Mouse (Mus musculus) embryonic facial prominence, embryonic 15.5 days (tissue): ENCODE data around the gene Fermt3. TPM values are rescaled to one million over a fixed set of nuclear protein-coding genes. Genes with fewer than 3 reads are reported as not detected.
A peak's percentile ranks its signal among the peaks of the same experiment; 100 is the strongest.

Experiments
- ATAC-seq: fragments of 200-750 bp; cut with Nextera tagmentation; 2 replicates; pipeline ENCODE4 v1.8.0; 2017; ENCODE audit warnings: low read depth, moderate TSS enrichment; ENCODE audit not compliant: insufficient number of reproducible peaks, low FRiP score, low TSS enrichment
- H3K27ac ChIP-seq: fragments of 300-500 bp; sonication (generic); replicated peaks from 2 replicates; pipeline ENCODE4 v1.5.1; 2015; ENCODE audit warnings: mild to moderate bottlenecking, inconsistent platforms
- H3K27me3 ChIP-seq: fragments of 300-500 bp; sonication (generic); 2 replicates; pipeline ENCODE4 v1.6.1; 2015; ENCODE audit warnings: inconsistent platforms
- H3K36me3 ChIP-seq: fragments of 300-500 bp; sonication (generic); 2 replicates; pipeline ENCODE4 v1.6.1; 2015; ENCODE audit warnings: mild to moderate bottlenecking, inconsistent platforms
- H3K4me1 ChIP-seq: fragments of 300-500 bp; sonication (generic); 2 replicates; pipeline ENCODE4 v1.6.1; 2015; ENCODE audit warnings: inconsistent platforms
- H3K4me2 ChIP-seq: fragments of 300-500 bp; sonication (generic); replicated peaks from 2 replicates; pipeline ENCODE4 v1.6.1; 2015; ENCODE audit warnings: mild to moderate bottlenecking, inconsistent platforms
- H3K4me3 ChIP-seq: fragments of 300-500 bp; sonication (generic); replicated peaks from 2 replicates; pipeline ENCODE4 v1.5.1; 2015; ENCODE audit warnings: mild to moderate bottlenecking, inconsistent platforms
- H3K9ac ChIP-seq: fragments of 300-500 bp; sonication (generic); 2 replicates; pipeline ENCODE4 v1.6.1; 2015; ENCODE audit warnings: inconsistent platforms
- H3K9me3 ChIP-seq: fragments of 300-500 bp; sonication (generic); replicated peaks from 2 replicates; pipeline ENCODE4 v1.6.1; 2016; ENCODE audit warnings: inconsistent platforms
- WGBS: fragments of 180-500 bp; shearing (Covaris S2); methylation state at CpG from one replicate; pipeline ENCODE4 v1.1.7; 2015; 5-methylcytosine and 5-hydroxymethylcytosine counted together
- polyA plus RNA-seq: library from polyadenylated mRNA; unstranded; fragments of >200 nt; fragmentation: Nextera tagmentation; extraction: Ambion mirVana; gene quantifications from 2 replicates; pipeline ENCODE4 v1.2.1, GENCODE M21; 2015

The Fermt3 gene
- polyA plus RNA-seq, 1 experiment from 2014 or later, result 14.2 TPM

GRCm38 (mm10) chr19:7039088-7039720, 19.9 kb upstream of the Fermt3 start:
- ATAC-seq, result peak; percentile 6; the same call in 1 of the 2 replicates
- WGBS, result 1% methylated on average over 35 of the region's 35 CpGs
- H3K36me3 ChIP-seq, result peaks cover 14% of the 10 kb centered on the region
- H3K27me3 ChIP-seq, result no peaks in the 10 kb centered on the region
- peak overlapping the region; percentile 89 for H3K27ac ChIP-seq
- H3K9me3 ChIP-seq, result no peaks in the 10 kb centered on the region
- peak overlapping the region; percentile 83 for H3K4me3 ChIP-seq
- H3K4me1 ChIP-seq, result peaks cover 20% of the 10 kb centered on the region
- peak overlapping the region; percentile 64 for H3K4me2 ChIP-seq
- H3K9ac ChIP-seq, result peak overlapping the region; percentile 73

- no peak overlapping the region for H3K4me2 ChIP-seq
- no peak overlapping the region for H3K4me3 ChIP-seq
- H3K4me1 ChIP-seq, result peaks cover 14% of the 10 kb centered on the region
- no peak overlapping the region for H3K27ac ChIP-seq
- H3K9me3 ChIP-seq, result no peaks in the 10 kb centered on the region
- no peaks in the 10 kb centered on the region for H3K27me3 ChIP-seq
- no peak overlapping the region for H3K9ac ChIP-seq
- H3K36me3 ChIP-seq, result peaks cover 64% of the 10 kb centered on the region
- ATAC-seq, result no peak
- 84% methylated on average over 5 of the region's 5 CpGs for WGBS
These were observed 14.7 kb upstream of the Fermt3 start for GRCm38 (mm10) chr19:7034006-7034405.

GRCm38 (mm10) chr19:7029531-7029930, 10.3 kb upstream of the Fermt3 start:
- 94% methylated on average over 5 of the region's 5 CpGs for WGBS
- H3K4me2 ChIP-seq, result no peak overlapping the region
- no peak overlapping the region for H3K9ac ChIP-seq
- no peak overlapping the region for H3K4me3 ChIP-seq
- no peak for ATAC-seq
- H3K36me3 ChIP-seq, result peaks cover 90% of the 10 kb centered on the region
- no peaks in the 10 kb centered on the region for H3K4me1 ChIP-seq
- H3K9me3 ChIP-seq, result no peaks in the 10 kb centered on the region
- H3K27ac ChIP-seq, result no peak overlapping the region
- no peaks in the 10 kb centered on the region for H3K27me3 ChIP-seq

- ATAC-seq, result 0 out of 2 replicates have a peak, but pooled peaks have one; percentile 41
- Histone ChIP-seq H3K4me2 (no peak overlapping the region), H3K4me3 (no peak overlapping the region), H3K27ac (no peak overlapping the region), H3K9me3 (no peaks in the 10 kb centered on the region), H3K9ac (no peak overlapping the region), H3K36me3 (peaks cover 66% of the 10 kb centered on the region), H3K27me3 (no peaks in the 10 kb centered on the region), H3K4me1 (no peaks in the 10 kb centered on the region)
- 49% methylated on average over 3 of the region's 3 CpGs for WGBS
These were observed 964 bp upstream of the Fermt3 start for GRCm38 (mm10) chr19:7020224-7020641.

- WGBS, result 81% methylated on average over 11 of the region's 11 CpGs
- H3K27me3 ChIP-seq, result no peaks in the 10 kb centered on the region
- ATAC-seq, result no peak
- H3K4me3 ChIP-seq, result no peak overlapping the region
- no peaks in the 10 kb centered on the region for H3K9me3 ChIP-seq
- H3K9ac ChIP-seq, result no peak overlapping the region
- no peaks in the 10 kb centered on the region for H3K4me1 ChIP-seq
- peaks cover 51% of the 10 kb centered on the region for H3K36me3 ChIP-seq
- no peak overlapping the region; the same call in 1 of the 2 replicates for H3K27ac ChIP-seq
- H3K4me2 ChIP-seq, result no peak overlapping the region
These were observed 723 bp downstream of the Fermt3 start for GRCm38 (mm10) chr19:7018546-7018945.

- Histone ChIP-seq H3K9me3 (no peaks in the 10 kb centered on the region), H3K9ac (no peak overlapping the region), H3K4me2 (no peak overlapping the region), H3K4me3 (no peak overlapping the region), H3K27ac (no peak overlapping the region), H3K4me1 (no peaks in the 10 kb centered on the region), H3K36me3 (peaks cover 44% of the 10 kb centered on the region), H3K27me3 (no peaks in the 10 kb centered on the region)
- no peak for ATAC-seq
- WGBS, result 78% methylated on average over 12 of the region's 12 CpGs
These were observed 1.5 kb downstream of the Fermt3 start for GRCm38 (mm10) chr19:7017541-7018457.

GRCm38 (mm10) chr19:7014481-7015135, 4.7 kb downstream of the Fermt3 start:
- H3K4me3 ChIP-seq, result no peak overlapping the region
- no peak overlapping the region for H3K27ac ChIP-seq
- no peaks in the 10 kb centered on the region for H3K27me3 ChIP-seq
- WGBS, result 90% methylated on average over 20 of the region's 20 CpGs
- H3K4me2 ChIP-seq, result no peak overlapping the region
- H3K9ac ChIP-seq, result no peak overlapping the region
- H3K9me3 ChIP-seq, result no peaks in the 10 kb centered on the region
- peaks cover 13% of the 10 kb centered on the region for H3K36me3 ChIP-seq
- no peak for ATAC-seq
- no peaks in the 10 kb centered on the region for H3K4me1 ChIP-seq

- Histone ChIP-seq H3K4me3 (no peak overlapping the region), H3K27me3 (no peaks in the 10 kb centered on the region), H3K27ac (no peak overlapping the region), H3K4me2 (no peak overlapping the region), H3K36me3 (peaks cover 7% of the 10 kb centered on the region; the same call in 1 of the 2 replicates), H3K9ac (no peak overlapping the region), H3K9me3 (no peaks in the 10 kb centered on the region), H3K4me1 (no peaks in the 10 kb centered on the region)
- WGBS, result 86% methylated on average over 9 of the region's 9 CpGs
- ATAC-seq, result no peak
These were observed 5.3 kb downstream of the Fermt3 start for GRCm38 (mm10) chr19:7013984-7014383.

- no peak for ATAC-seq
- Histone ChIP-seq H3K27me3 (no peaks in the 10 kb centered on the region), H3K4me2 (no peak overlapping the region), H3K9ac (no peak overlapping the region), H3K4me1 (no peaks in the 10 kb centered on the region), H3K4me3 (no peak overlapping the region), H3K27ac (no peak overlapping the region), H3K36me3 (no peaks in the 10 kb centered on the region), H3K9me3 (no peaks in the 10 kb centered on the region)
- WGBS, result 80% methylated on average over 4 of the region's 4 CpGs
These were observed 6.8 kb downstream of the Fermt3 start for GRCm38 (mm10) chr19:7012426-7012825.

GRCm38 (mm10) chr19:7006892-7007593, 12.2 kb downstream of the Fermt3 start:
- H3K36me3 ChIP-seq, result no peaks in the 10 kb centered on the region
- no peak overlapping the region for H3K4me2 ChIP-seq
- H3K9me3 ChIP-seq, result no peaks in the 10 kb centered on the region
- H3K27me3 ChIP-seq, result no peaks in the 10 kb centered on the region
- ATAC-seq, result no peak; the same call in 1 of the 2 replicates
- H3K4me1 ChIP-seq, result no peaks in the 10 kb centered on the region
- no peak overlapping the region for H3K4me3 ChIP-seq
- H3K9ac ChIP-seq, result no peak overlapping the region
- H3K27ac ChIP-seq, result 0 out of 2 replicates have a peak overlapping the region, but pooled peaks have one; percentile 17
- 79% methylated on average over 9 of the region's 9 CpGs for whole genome bisulfite sequencing
